Mouse (Mus musculus): ENCODE measurements around the gene Add2. TPM values are rescaled to one million over a fixed set of nuclear protein-coding genes. Genes with fewer than 3 reads are reported as not detected.

Add2 gene
- polyA plus RNA-seq, 1 experiment from 2014 or later = 6.4 TPM

GRCm38 (mm10) chr6:86078361-86079010 lies 50.0 kb downstream of the Add2 start:
- ATAC-seq (ENCODE audit: insufficient number of reproducible peaks, low FRiP score, low TSS enrichment, low read depth) (no peak), DNase-seq (ENCODE audit: low spot score) (no peak)
- H3K36me3 ChIP-seq (ENCODE audit: control insufficient read depth, insufficient read depth, low read length) = no peaks in the 10 kb centered on the region
- H3K9me3 ChIP-seq (ENCODE audit: control insufficient read depth, low read length) = no peaks in the 10 kb centered on the region
- H3K9ac ChIP-seq (ENCODE audit: low read length) = no peak overlapping the region; the same call in 1 of the 2 replicates
- 83% methylated on average over 1 of the region's 1 CpGs for WGBS
- H3K4me2 ChIP-seq (ENCODE audit: low read depth, severe bottlenecking) = no peak overlapping the region
- H3K4me3 ChIP-seq (ENCODE audit: low read depth, low read length) = no peak overlapping the region
- H3K27ac ChIP-seq (replicated peaks; ENCODE audit: low read depth, low read length) = no peak overlapping the region
- H3K27me3 ChIP-seq (ENCODE audit: control insufficient read depth, insufficient read depth, low read length) = no peaks in the 10 kb centered on the region
- H3K4me1 ChIP-seq (ENCODE audit: control insufficient read depth, insufficient read depth, low read length) = no peaks in the 10 kb centered on the region

- no peak for DNase-seq (ENCODE audit: low spot score)
- no peaks in the 10 kb centered on the region for H3K27me3 ChIP-seq (ENCODE audit: control insufficient read depth, insufficient read depth, low read length)
Observed at GRCm38 (mm10) chr6:86079323-86079722, 50.8 kb downstream of the Add2 start.

GRCm38 (mm10) chr6:86085518-86085917 lies 57.0 kb downstream of the Add2 start:
- H3K27me3 ChIP-seq (ENCODE audit: control insufficient read depth, insufficient read depth, low read length) = no peaks in the 10 kb centered on the region
- no peak overlapping the region for H3K9ac ChIP-seq (ENCODE audit: low read length)
- no peak for ATAC-seq (ENCODE audit: insufficient number of reproducible peaks, low FRiP score, low TSS enrichment, low read depth)
- H3K4me3 ChIP-seq (ENCODE audit: low read depth, low read length) = no peak overlapping the region
- peak; percentile 68 for DNase-seq (ENCODE audit: low spot score)
- H3K9me3 ChIP-seq (ENCODE audit: control insufficient read depth, low read length) = no peaks in the 10 kb centered on the region
- 70% methylated on average over 6 of the region's 6 CpGs for WGBS
- no peaks in the 10 kb centered on the region for H3K36me3 ChIP-seq (ENCODE audit: control insufficient read depth, insufficient read depth, low read length)
- no peaks in the 10 kb centered on the region for H3K4me1 ChIP-seq (ENCODE audit: control insufficient read depth, insufficient read depth, low read length)
- no peak overlapping the region for H3K27ac ChIP-seq (replicated peaks; ENCODE audit: low read depth, low read length)
- no peak overlapping the region for H3K4me2 ChIP-seq (ENCODE audit: low read depth, severe bottlenecking)

More at GRCm38 (mm10) chr6:86079323-86079722, 50.8 kb downstream of the Add2 start:
- no peak overlapping the region for H3K4me2 ChIP-seq (ENCODE audit: low read depth, severe bottlenecking)
- ATAC-seq (ENCODE audit: insufficient number of reproducible peaks, low FRiP score, low TSS enrichment, low read depth) = no peak
- no peaks in the 10 kb centered on the region for H3K36me3 ChIP-seq (ENCODE audit: control insufficient read depth, insufficient read depth, low read length)
- no peak overlapping the region for H3K9ac ChIP-seq (ENCODE audit: low read length)
- H3K4me1 ChIP-seq (ENCODE audit: control insufficient read depth, insufficient read depth, low read length) = no peaks in the 10 kb centered on the region
- H3K9me3 ChIP-seq (ENCODE audit: control insufficient read depth, low read length) = no peaks in the 10 kb centered on the region
- H3K27ac ChIP-seq (replicated peaks; ENCODE audit: low read depth, low read length) = no peak overlapping the region
- no peak overlapping the region for H3K4me3 ChIP-seq (ENCODE audit: low read depth, low read length)

GRCm38 (mm10) chr6:86086851-86087571 lies 58.5 kb downstream of the Add2 start:
- 76% methylated on average over 9 of the region's 9 CpGs for WGBS
- ATAC-seq (ENCODE audit: insufficient number of reproducible peaks, low FRiP score, low TSS enrichment, low read depth) = no peak

GRCm38 (mm10) chr6:86087813-86088212 lies 59.3 kb downstream of the Add2 start:
- ATAC-seq (ENCODE audit: insufficient number of reproducible peaks, low FRiP score, low TSS enrichment, low read depth) (no peak), DNase-seq (ENCODE audit: low spot score) (no peak)
- Histone ChIP-seq H3K4me2 (ENCODE audit: low read depth, severe bottlenecking) (no peak overlapping the region), H3K36me3 (ENCODE audit: control insufficient read depth, insufficient read depth, low read length) (no peaks in the 10 kb centered on the region), H3K9ac (ENCODE audit: low read length) (no peak overlapping the region), H3K27ac (replicated peaks; ENCODE audit: low read depth, low read length) (no peak overlapping the region), H3K4me3 (ENCODE audit: low read depth, low read length) (no peak overlapping the region), H3K27me3 (ENCODE audit: control insufficient read depth, insufficient read depth, low read length) (no peaks in the 10 kb centered on the region), H3K9me3 (ENCODE audit: control insufficient read depth, low read length) (no peaks in the 10 kb centered on the region), H3K4me1 (ENCODE audit: control insufficient read depth, insufficient read depth, low read length) (no peaks in the 10 kb centered on the region)
- 45% methylated on average over 3 of the region's 3 CpGs for WGBS

More at GRCm38 (mm10) chr6:86086851-86087571, 58.5 kb downstream of the Add2 start:
- Histone ChIP-seq H3K4me1 (ENCODE audit: control insufficient read depth, insufficient read depth, low read length) (no peaks in the 10 kb centered on the region), H3K9ac (ENCODE audit: low read length) (no peak overlapping the region), H3K36me3 (ENCODE audit: control insufficient read depth, insufficient read depth, low read length) (no peaks in the 10 kb centered on the region), H3K9me3 (ENCODE audit: control insufficient read depth, low read length) (no peaks in the 10 kb centered on the region), H3K4me2 (ENCODE audit: low read depth, severe bottlenecking) (no peak overlapping the region), H3K27ac (replicated peaks; ENCODE audit: low read depth, low read length) (no peak overlapping the region), H3K4me3 (ENCODE audit: low read depth, low read length) (no peak overlapping the region), H3K27me3 (ENCODE audit: control insufficient read depth, insufficient read depth, low read length) (no peaks in the 10 kb centered on the region)
- no peak for DNase-seq (ENCODE audit: low spot score)

- Histone ChIP-seq H3K9ac (ENCODE audit: low read length) (no peak overlapping the region), H3K4me3 (ENCODE audit: low read depth, low read length) (no peak overlapping the region), H3K36me3 (ENCODE audit: control insufficient read depth, insufficient read depth, low read length) (no peaks in the 10 kb centered on the region), H3K4me1 (ENCODE audit: control insufficient read depth, insufficient read depth, low read length) (peaks cover 4% of the 10 kb centered on the region; the same call in 1 of the 2 replicates), H3K27ac (replicated peaks; ENCODE audit: low read depth, low read length) (no peak overlapping the region), H3K4me2 (ENCODE audit: low read depth, severe bottlenecking) (no peak overlapping the region), H3K9me3 (ENCODE audit: control insufficient read depth, low read length) (no peaks in the 10 kb centered on the region), H3K27me3 (ENCODE audit: control insufficient read depth, insufficient read depth, low read length) (no peaks in the 10 kb centered on the region)
- no peak for ATAC-seq (ENCODE audit: insufficient number of reproducible peaks, low FRiP score, low TSS enrichment, low read depth)
- WGBS = 81% methylated on average over 9 of the region's 10 CpGs
- no peak for DNase-seq (ENCODE audit: low spot score)
Observed at GRCm38 (mm10) chr6:86094202-86094838, 65.8 kb downstream of the Add2 start.

GRCm38 (mm10) chr6:86095518-86095917 lies 67.0 kb downstream of the Add2 start:
- H3K4me3 ChIP-seq (ENCODE audit: low read depth, low read length) = no peak overlapping the region
- DNase-seq (ENCODE audit: low spot score) = no peak
- H3K36me3 ChIP-seq (ENCODE audit: control insufficient read depth, insufficient read depth, low read length) = no peaks in the 10 kb centered on the region
- H3K27me3 ChIP-seq (ENCODE audit: control insufficient read depth, insufficient read depth, low read length) = no peaks in the 10 kb centered on the region
- no peaks in the 10 kb centered on the region for H3K9me3 ChIP-seq (ENCODE audit: control insufficient read depth, low read length)
- H3K9ac ChIP-seq (ENCODE audit: low read length) = no peak overlapping the region
- no peak overlapping the region for H3K4me2 ChIP-seq (ENCODE audit: low read depth, severe bottlenecking)
- H3K4me1 ChIP-seq (ENCODE audit: control insufficient read depth, insufficient read depth, low read length) = peaks cover 4% of the 10 kb centered on the region; the same call in 1 of the 2 replicates
- no peak overlapping the region for H3K27ac ChIP-seq (replicated peaks; ENCODE audit: low read depth, low read length)
- 72% methylated on average over 5 of the region's 5 CpGs for WGBS
- ATAC-seq (ENCODE audit: insufficient number of reproducible peaks, low FRiP score, low TSS enrichment, low read depth) = no peak

- Histone ChIP-seq H3K4me2 (ENCODE audit: low read depth, severe bottlenecking) (no peak overlapping the region), H3K9ac (ENCODE audit: low read length) (no peak overlapping the region; the same call in 1 of the 2 replicates), H3K27ac (replicated peaks; ENCODE audit: low read depth, low read length) (no peak overlapping the region), H3K4me3 (ENCODE audit: low read depth, low read length) (no peak overlapping the region), H3K27me3 (ENCODE audit: control insufficient read depth, insufficient read depth, low read length) (no peaks in the 10 kb centered on the region), H3K9me3 (ENCODE audit: control insufficient read depth, low read length) (no peaks in the 10 kb centered on the region), H3K36me3 (ENCODE audit: control insufficient read depth, insufficient read depth, low read length) (no peaks in the 10 kb centered on the region), H3K4me1 (ENCODE audit: control insufficient read depth, insufficient read depth, low read length) (peaks cover 4% of the 10 kb centered on the region; the same call in 1 of the 2 replicates)
- DNase-seq (ENCODE audit: low spot score) (no peak), ATAC-seq (ENCODE audit: insufficient number of reproducible peaks, low FRiP score, low TSS enrichment, low read depth) (no peak)
- WGBS = 89% methylated on average over 10 of the region's 10 CpGs
Observed at GRCm38 (mm10) chr6:86096733-86097132, 68.3 kb downstream of the Add2 start.
